Mouse (Mus musculus) layer of hippocampus, postnatal 36 days (tissue): ENCODE data around the gene Adh6a. TPM values are rescaled to one million over a fixed set of nuclear protein-coding genes. Genes with fewer than 3 reads are reported as not detected.
"Not testable (repeated sequence)": the region's sequence is repeated elsewhere in the genome, so short reads cannot be mapped to it uniquely, and the experiment has no call there.

Experiments used
- DNase-seq, 2 experiments: peaks; one replicate each; pipeline ENCODE4 v3.0.0; 2022
- total RNA-seq, 2 experiments: library from RNA; stranded (reverse); gene quantifications; 2 replicates each; pipeline ENCODE4 v1.2.3; 2021

Gene Adh6a
- total RNA-seq, 2 experiments from 2014 or later: not detected

DNA sequence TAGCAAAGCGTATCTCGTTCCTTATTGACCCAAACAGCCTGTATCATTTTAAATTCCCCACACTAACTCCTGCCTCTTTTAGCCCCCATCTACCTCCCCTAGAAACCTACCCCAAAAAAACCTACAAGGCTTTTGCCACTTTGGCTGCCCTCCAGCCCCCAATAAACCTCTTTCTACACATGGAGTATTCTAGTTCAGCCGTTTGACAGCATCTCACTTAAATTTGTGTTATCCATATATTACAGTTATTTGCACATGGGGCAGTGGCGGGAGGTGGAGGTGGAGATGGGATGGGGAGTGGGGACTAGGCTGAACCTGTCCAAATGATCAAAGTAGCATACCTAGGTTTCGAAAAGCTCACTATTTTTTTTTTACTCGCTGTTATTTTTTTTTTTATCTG, 12.4 kb downstream of the Adh6a start:
- no peak for DNase-seq

GRCm38 (mm10) chr3:138333910-138334309, 20.8 kb downstream of the Adh6a start:
- DNase-seq: no peak

DNA sequence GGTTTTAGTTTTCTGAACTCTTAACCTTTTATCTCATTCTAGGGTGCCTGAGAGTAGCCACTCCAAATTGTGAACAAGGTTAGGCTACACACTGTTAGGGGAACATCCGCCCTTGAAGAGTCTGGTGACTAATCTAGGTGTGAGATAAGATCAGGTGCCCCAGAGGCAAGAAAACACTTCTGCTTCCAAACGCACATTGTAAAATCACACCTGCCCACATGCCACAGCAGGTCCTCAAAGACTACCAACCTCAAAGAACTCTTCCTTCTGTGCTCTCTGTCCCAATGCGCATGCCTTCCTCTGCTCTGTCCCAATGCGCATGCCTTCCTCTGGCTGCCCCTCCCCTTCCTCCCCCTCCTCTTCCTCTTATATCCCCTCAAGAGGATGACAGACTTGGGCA, 21.2 kb downstream of the Adh6a start:
- DNase-seq: no peak

DNA sequence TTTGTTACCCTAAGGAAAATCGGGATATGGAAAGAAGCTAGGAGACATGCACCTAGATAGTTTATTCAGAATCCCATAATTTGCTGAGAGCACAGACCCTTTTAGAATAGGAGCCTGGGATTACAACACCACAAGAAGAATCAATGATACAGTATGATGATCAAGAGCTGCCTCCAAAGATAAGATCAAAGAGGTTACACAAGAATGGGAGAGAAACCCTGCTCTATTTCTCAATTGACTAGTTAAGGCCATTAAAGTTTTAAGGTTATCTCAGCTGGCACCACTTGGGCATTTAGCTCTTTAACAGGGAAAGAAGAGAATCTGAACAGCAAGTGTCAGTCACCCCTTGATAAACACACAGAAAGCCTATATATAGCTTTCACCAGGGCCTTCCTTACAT, 22.5 kb downstream of the Adh6a start:
- DNase-seq: no peak

- DNase-seq: no peak
These were observed 23.1 kb downstream of the Adh6a start for GRCm38 (mm10) chr3:138336104-138336754.

DNA sequence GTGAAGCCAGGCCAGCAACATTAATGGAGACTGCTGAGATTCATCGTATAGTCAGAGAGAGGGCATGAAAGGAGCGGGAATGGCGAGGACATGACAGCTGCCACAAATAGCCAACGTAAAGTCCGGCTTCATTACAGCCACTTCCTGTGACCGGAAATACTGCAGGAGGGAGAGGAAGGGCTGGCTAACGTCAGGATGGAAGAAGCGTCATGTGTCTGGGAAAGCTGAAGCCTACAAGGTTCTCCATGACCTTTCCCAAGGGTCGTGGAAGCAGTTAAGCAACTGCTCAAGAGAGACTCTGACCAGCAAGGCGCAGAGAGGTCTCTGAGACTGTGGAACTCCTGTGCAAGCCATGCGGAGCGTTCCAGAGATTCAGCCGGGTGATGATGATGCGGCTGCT, 28.4 kb downstream of the Adh6a start, which contains the start of gene Adh6b:
TSS of gene Adh6b (plus strand) at position 305 of the 400 bp plus-strand sequence.
- no peak for DNase-seq

DNA sequence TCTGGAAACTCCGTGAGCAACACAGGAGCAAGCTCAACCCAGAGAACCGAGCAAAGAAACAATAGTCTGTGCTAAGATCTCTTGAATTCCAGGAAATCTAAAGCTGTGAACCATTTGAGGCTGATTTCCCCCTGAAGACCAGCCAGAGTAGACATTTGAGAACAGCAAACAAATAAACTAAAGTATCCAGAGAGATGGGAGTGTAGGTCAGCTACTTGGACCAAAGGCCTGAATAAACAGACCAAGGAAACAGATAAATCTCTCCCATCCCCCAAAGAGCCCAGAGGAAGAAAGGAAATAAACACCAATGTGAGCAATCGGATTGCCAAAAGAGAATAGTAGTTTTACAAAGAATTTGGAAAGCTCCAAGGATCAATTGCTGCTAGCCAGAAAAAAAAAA, 34.0 kb downstream of the Adh6a start:
- DNase-seq: no peak

GRCm38 (mm10) chr3:138352012-138352809, 39.1 kb downstream of the Adh6a start:
- no peak for DNase-seq

GRCm38 (mm10) chr3:138358856-138359255, 45.8 kb downstream of the Adh6a start:
- no peak for DNase-seq

DNA sequence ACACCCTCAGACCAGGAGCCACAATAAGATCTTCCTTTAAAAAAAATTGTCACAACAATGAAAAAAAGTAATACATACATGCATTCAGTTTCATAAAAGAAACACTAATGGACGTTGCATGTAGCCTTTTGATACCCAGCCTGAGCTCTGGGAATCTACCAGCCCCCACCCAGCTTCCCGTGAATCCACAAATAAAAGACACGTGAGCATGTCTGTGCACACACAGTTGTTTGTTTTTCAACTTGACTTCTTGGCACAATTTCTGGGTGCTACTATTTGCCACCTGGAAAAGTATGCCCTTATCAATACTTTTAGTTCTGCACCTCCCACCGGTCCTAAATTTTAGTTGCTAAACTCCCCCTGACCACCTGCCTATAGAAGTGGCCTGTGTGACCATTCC, 47.6 kb downstream of the Adh6a start:
- DNase-seq: no peak

DNA sequence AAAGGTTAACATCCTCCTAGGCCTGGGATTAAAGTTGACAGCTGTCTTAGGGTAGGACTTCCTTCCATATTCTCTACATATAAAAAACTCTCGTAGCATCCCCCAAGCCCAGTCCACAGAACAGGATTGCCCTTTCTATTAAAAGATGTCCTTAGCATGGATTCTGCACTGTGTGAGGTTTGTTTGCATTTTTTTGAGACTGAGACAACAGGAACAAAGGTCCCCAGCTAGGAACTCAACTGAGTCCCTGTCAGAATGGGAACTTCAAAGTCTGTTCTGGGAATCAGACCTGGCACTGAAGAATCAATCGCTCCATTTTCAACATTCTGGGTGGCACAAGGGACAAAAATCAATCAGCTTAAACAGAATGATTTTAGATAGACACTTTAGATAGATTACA, 49.8 kb downstream of the Adh6a start:
- DNase-seq: no peak

DNA sequence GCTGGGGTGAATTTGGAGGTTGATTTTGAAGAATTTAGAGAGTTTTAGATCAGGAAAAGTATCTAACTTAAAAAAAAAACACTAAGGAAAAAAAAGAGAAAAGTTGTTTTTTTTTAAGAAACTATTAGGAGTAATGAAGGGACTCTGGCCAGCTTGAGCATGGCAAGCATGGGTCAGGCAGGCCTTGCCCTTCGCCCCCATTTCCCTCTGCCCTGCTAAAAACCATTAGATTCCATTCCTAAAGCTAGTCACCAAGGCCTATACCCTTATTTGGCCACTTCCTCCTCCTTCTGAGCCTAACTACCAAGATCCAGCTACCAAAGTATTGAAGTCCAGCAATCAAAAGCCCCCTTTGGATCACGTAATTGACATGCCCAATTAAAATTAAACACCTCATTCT, 53.1 kb downstream of the Adh6a start:
- no peak for DNase-seq

GRCm38 (mm10) chr3:138369546-138369945, 56.5 kb downstream of the Adh6a start:
- no peak for DNase-seq

- not testable (repeated sequence) for DNase-seq
These were observed 57.2 kb downstream of the Adh6a start for GRCm38 (mm10) chr3:138370289-138370688.

- DNase-seq: no peak
These were observed 60.8 kb downstream of the Adh6a start for GRCm38 (mm10) chr3:138373920-138374319.

GRCm38 (mm10) chr3:138375148-138375547, 62.1 kb downstream of the Adh6a start:
- no peak for DNase-seq

Other genes starting within 250 kb of the Adh6a start
- 1 to 10 TPM; 1.7 to 2.5 TPM for gene 1110002E22Rik, start 248.2 kb upstream of the Adh6a start, total RNA-seq
- gene Gm5105, start 245.9 kb upstream of the Adh6a start, total RNA-seq: under 1 TPM in 1 of 2 experiments, not detected in 1; 0.30 TPM
- gene Trmt10a, start 169.8 kb upstream of the Adh6a start, total RNA-seq: 1 to 10 TPM; 3.9 to 5.1 TPM
- 1 to 10 TPM; 6.0 to 6.8 TPM for gene Mttp, start 168.3 kb upstream of the Adh6a start, total RNA-seq
- not detected for gene 4930579F01Rik, start 119.5 kb upstream of the Adh6a start, total RNA-seq
- under 1 TPM in 1 of 2 experiments, not detected in 1; 0.10 TPM for gene Adh7, start 95.5 kb upstream of the Adh6a start, total RNA-seq
- under 1 TPM; 0.45 to 0.68 TPM for gene Adh1, start 52.3 kb upstream of the Adh6a start, total RNA-seq
- not detected for gene Adh6b, start 28.5 kb downstream of the Adh6a start, total RNA-seq
- gene Adh4, start 102.2 kb downstream of the Adh6a start, total RNA-seq: not detected
- 10 to 100 TPM; 65.7 to 69.8 TPM for gene Adh5, start 129.8 kb downstream of the Adh6a start, total RNA-seq
- 10 to 100 TPM; 45.6 to 50.6 TPM for gene Metap1, start 176.2 kb downstream of the Adh6a start, total RNA-seq
- gene Eif4e, start 212.9 kb downstream of the Adh6a start, total RNA-seq: 100 to 1,000 TPM; 186 to 189 TPM